Mouse (Mus musculus) heart, embryonic 10.5 days (tissue): ENCODE measurements around the gene Rnf19b. TPM values are rescaled to one million over a fixed set of nuclear protein-coding genes. Genes with fewer than 3 reads are reported as not detected.
A peak's percentile ranks its signal among the peaks of the same experiment; 100 is the strongest.

ENCODE experiments used
- DNase-seq: peaks from one replicate; pipeline ENCODE4 v3.0.0-alpha.2; 2017; ENCODE audit warnings: low spot score
- H3K27ac ChIP-seq: fragments of 300-500 bp; sonication (generic); 2 replicates; pipeline ENCODE4 v1.5.1; 2016; ENCODE audit warnings: mild to moderate bottlenecking
- H3K27me3 ChIP-seq: fragments of 300-500 bp; sonication (generic); 2 replicates; pipeline ENCODE4 v1.6.1; 2016; ENCODE audit warnings: mild to moderate bottlenecking; ENCODE audit not compliant: poor library complexity, insufficient read depth, severe bottlenecking
- H3K36me3 ChIP-seq: fragments of 300-500 bp; sonication (generic); 2 replicates; pipeline ENCODE4 v1.6.1; 2016; ENCODE audit warnings: mild to moderate bottlenecking, moderate library complexity
- H3K4me1 ChIP-seq: fragments of 300-500 bp; sonication (generic); 2 replicates; pipeline ENCODE4 v1.6.1; 2016; ENCODE audit warnings: mild to moderate bottlenecking
- H3K4me3 ChIP-seq: fragments of 300-500 bp; sonication (generic); 2 replicates; pipeline ENCODE4 v1.5.1; 2016; ENCODE audit warnings: mild to moderate bottlenecking, moderate library complexity
- H3K9me3 ChIP-seq: fragments of 300-500 bp; sonication (generic); 2 replicates; pipeline ENCODE4 v1.6.1; 2016; ENCODE audit warnings: mild to moderate bottlenecking, moderate library complexity
- WGBS: fragments of 180-500 bp; shearing (Covaris S2); methylation state at CpG from one replicate; pipeline ENCODE4 v1.1.7; 2016; 5-methylcytosine and 5-hydroxymethylcytosine counted together
- polyA plus RNA-seq: library from polyadenylated mRNA; unstranded; fragments of >200 nt; fragmentation: Nextera tagmentation; extraction: Ambion mirVana; gene quantifications from 2 replicates; pipeline ENCODE4 v1.2.1, GENCODE M21; 2016

Rnf19b gene
- polyA plus RNA-seq, 1 experiment from 2014 or later = 6.8 TPM

DNA sequence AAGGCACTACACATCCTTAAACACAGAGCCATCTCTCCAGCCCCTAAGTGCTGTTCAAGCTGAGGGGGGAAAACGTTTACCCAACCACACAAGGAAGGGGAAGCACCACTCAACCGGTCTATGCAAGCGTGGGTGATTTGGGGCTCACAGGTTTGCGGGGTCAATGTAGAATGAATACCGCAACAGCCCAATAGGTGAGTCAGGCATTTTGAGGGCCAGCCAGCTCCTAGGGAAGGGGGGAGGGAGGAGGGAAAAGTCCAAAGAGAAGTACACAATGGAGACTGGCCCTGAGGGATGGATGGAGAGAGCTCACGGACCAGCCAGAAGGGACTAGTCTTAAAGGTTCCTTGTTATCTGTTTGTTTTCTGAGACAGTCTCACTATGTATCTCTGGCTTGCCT is 34.2 kb upstream of the Rnf19b start:
- H3K4me1 ChIP-seq = peaks cover 14% of the 10 kb centered on the region
- H3K27me3 ChIP-seq = peaks cover 12% of the 10 kb centered on the region; the same call in 1 of the 2 replicates
- H3K4me3 ChIP-seq = no peak overlapping the region
- 75% methylated on average over 6 of the region's 6 CpGs for WGBS
- no peaks in the 10 kb centered on the region for H3K36me3 ChIP-seq
- no peak overlapping the region for H3K27ac ChIP-seq
- DNase-seq = no peak
- H3K9me3 ChIP-seq = no peaks in the 10 kb centered on the region

DNA sequence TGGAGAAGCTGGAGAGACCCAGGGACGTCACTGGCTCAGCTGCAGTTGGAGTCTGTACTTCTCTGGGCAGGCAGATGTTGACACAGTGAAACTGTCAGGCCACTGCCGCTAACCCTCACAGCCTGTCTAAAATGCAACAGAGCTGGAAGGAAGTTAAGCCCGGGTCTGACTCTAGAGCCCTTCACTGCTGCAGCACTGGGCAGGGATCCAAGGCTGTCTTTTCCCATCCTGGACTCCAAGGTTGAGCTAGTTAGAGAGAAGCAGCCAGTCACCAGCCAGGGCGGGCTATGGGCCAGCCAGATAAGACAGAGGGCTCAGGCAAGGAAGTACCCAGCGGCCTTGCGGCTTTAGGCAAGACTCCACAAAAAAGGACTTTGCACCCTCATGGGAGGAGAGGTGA is 33.3 kb upstream of the Rnf19b start:
- Histone ChIP-seq H3K36me3 (no peaks in the 10 kb centered on the region), H3K4me1 (peaks cover 14% of the 10 kb centered on the region), H3K27ac (peak overlapping the region; percentile 11; the same call in 1 of the 2 replicates), H3K4me3 (no peak overlapping the region), H3K9me3 (no peaks in the 10 kb centered on the region), H3K27me3 (peaks cover 10% of the 10 kb centered on the region; the same call in 1 of the 2 replicates)
- DNase-seq = no peak
- 39% methylated on average over 6 of the region's 6 CpGs for WGBS

- Histone ChIP-seq H3K9me3 (no peaks in the 10 kb centered on the region), H3K4me3 (no peak overlapping the region), H3K4me1 (peaks cover 7% of the 10 kb centered on the region), H3K27ac (no peak overlapping the region), H3K27me3 (0 out of 2 replicates have a peak, but pooled peaks cover under 1% of the 10 kb centered on the region), H3K36me3 (no peaks in the 10 kb centered on the region)
- WGBS = 94% methylated on average over 3 of the region's 3 CpGs
- DNase-seq = no peak
Measured at GRCm38 (mm10) chr4:129025707-129026106, 32.4 kb upstream of the Rnf19b start.

- no peak for DNase-seq
- WGBS = 86% methylated on average over 4 of the region's 4 CpGs
- no peak overlapping the region for H3K4me3 ChIP-seq
- 0 out of 2 replicates have a peak, but pooled peaks cover 3% of the 10 kb centered on the region for H3K27me3 ChIP-seq
- peaks cover 26% of the 10 kb centered on the region for H3K4me1 ChIP-seq
- H3K9me3 ChIP-seq = no peaks in the 10 kb centered on the region
- no peak overlapping the region for H3K27ac ChIP-seq
- no peaks in the 10 kb centered on the region for H3K36me3 ChIP-seq
Measured at GRCm38 (mm10) chr4:129030746-129031145, 27.3 kb upstream of the Rnf19b start.

DNA sequence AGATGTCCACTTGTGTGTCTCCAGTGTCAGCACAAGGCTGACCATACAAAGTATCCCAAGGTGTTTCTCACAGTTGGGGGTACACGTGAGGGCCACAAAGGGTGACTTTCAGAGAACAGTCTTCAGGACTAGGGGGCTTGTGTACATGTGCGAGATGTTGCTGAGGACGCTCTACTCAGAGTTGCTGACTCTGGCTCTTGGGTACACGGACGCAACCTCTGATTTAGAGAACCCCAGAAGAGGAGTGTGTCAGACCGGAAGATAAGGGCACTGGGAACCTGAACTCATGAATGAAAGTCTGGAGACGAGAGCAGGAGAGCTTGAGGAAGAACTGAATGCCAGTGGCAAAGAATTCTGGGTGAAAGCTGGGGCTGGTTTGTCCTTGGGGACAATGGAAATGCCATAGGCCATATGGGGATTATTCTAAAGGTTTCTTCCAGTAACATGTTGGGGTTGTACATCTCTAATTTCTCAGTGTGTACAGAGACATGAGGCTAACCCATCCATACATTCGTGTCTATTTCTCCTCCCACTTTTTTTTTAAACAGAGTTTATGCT is 26.6 kb upstream of the Rnf19b start:
- Histone ChIP-seq H3K27me3 (0 out of 2 replicates have a peak, but pooled peaks cover 6% of the 10 kb centered on the region), H3K27ac (no peak overlapping the region), H3K9me3 (no peaks in the 10 kb centered on the region), H3K4me3 (no peak overlapping the region), H3K36me3 (no peaks in the 10 kb centered on the region), H3K4me1 (peaks cover 31% of the 10 kb centered on the region)
- WGBS = 81% methylated on average over 8 of the region's 8 CpGs
- no peak for DNase-seq

DNA sequence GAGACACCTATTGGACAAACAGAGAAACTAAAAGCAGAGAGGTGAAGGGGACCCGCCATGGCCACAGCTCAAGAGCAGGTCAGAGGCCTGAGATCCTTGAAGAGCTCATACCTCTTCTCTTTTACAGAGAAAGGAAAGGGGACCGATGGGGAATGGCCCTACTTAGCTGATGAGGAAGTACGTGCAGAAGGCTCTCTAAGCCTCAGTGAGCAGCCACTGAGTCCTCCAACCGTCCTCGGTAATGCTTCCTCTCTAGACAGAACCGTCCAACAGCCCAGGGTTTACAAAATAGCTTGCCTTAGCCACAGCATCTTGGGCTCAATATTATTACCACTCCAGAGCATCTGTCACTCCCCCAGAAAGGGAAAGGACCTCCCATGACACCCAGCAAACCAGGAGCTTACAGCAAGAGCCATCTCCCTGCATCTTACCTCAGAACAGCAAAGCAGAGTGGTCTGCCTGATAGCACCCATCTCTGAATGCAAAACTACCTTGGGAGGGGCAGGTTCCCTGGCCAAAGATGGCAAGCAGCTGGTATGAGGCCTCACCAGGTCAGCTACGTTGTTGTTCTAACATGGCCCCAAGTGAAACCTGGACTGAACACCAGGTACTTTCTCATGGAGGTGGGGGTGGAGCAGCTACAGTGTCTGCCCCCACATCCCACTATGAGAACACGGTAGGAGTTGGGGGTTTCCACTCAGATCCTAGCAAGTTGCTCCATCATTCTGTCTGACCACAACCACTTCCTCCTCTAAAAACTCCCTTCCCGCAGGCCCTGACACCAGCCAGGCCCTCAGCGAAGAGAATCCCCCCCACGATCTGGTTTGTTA is 25.7 kb upstream of the Rnf19b start:
- 63% methylated on average over 11 of the region's 11 CpGs for WGBS

DNA sequence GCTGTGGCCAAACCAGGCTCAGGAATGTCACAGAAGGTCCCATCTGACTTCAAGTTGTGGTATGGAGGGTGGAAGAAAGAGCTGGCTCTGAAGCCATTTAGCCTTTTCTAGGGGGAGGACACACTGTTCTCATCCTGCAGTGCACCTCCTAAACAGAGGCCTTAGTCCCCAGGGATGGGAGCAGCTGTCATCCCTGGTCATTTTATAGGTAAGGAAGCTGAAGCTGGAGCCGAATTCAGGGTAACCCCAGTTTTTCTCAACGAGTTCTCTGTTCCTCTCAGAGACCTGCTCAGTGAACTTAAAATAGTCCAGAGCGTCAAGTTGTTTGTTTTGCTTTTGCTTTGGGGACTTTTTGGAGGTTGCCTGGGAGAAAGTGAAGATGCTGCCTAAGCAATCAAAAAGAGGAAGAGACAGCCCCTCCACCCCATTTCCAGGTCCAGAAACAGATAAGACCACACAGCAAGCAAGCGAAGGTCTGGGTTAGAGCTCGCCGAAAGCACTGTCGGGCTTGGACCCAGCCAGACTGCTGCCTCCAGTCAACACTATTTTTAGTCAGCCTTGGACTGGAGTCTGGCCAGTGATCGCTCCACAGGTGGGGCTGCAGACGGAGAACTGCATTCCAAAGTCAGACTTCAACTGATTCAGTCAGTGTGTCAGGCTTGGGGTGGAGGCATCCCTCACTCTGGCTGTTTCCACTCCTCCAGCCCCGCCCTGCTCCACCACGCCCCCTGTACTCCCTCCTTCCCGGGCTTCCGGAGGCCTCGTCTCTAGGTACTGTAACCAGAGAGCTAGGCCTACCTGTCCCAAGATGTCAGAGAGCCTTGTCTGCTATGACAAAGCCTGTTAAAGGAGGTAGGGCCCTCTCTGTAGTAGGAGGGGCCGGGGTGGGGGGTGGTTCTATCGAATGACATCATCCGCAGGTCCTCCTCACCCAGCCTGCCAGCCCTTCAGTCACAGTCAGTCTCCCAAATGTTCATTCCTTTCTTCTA is 24.8 kb upstream of the Rnf19b start:
- 0 out of 2 replicates have a peak, but pooled peaks cover 6% of the 10 kb centered on the region for H3K27me3 ChIP-seq
- H3K4me3 ChIP-seq = peak overlapping the region; percentile 46
- peak; percentile 89 for DNase-seq
- H3K36me3 ChIP-seq = no peaks in the 10 kb centered on the region
- peak overlapping the region; percentile 65 for H3K27ac ChIP-seq
- H3K9me3 ChIP-seq = no peaks in the 10 kb centered on the region
- peaks cover 31% of the 10 kb centered on the region for H3K4me1 ChIP-seq
- 9% methylated on average over 17 of the region's 17 CpGs for WGBS

More for the DNA sequence above, 25.7 kb upstream of the Rnf19b start:
- no peaks in the 10 kb centered on the region for H3K9me3 ChIP-seq
- H3K27ac ChIP-seq = peak overlapping the region; percentile 65
- H3K4me3 ChIP-seq = 0 out of 2 replicates have a peak overlapping the region, but pooled peaks have one; percentile 46
- DNase-seq = no peak
- no peaks in the 10 kb centered on the region for H3K36me3 ChIP-seq
- H3K27me3 ChIP-seq = 0 out of 2 replicates have a peak, but pooled peaks cover 6% of the 10 kb centered on the region
- peaks cover 31% of the 10 kb centered on the region for H3K4me1 ChIP-seq

DNA sequence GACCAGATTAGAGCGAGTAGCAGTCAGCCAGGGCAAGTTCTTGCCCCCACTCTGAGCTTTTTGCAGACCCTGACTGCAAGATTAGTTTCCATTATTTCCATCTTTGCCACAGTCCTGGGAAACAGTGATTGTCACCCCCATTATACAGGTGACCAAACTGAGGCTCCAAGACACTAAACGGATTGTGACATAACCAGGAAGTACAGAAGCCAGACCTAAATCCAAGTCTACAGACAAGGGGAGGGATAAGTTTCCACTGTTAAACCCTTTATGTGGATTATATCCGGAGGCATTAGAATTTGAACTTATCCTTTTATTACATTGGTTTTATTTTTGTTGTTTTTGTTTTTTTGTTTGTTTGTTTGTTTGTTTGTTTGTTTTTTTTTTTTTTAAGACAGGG is 23.8 kb upstream of the Rnf19b start:
- Histone ChIP-seq H3K4me3 (no peak overlapping the region), H3K9me3 (no peaks in the 10 kb centered on the region), H3K27ac (no peak overlapping the region), H3K27me3 (0 out of 2 replicates have a peak, but pooled peaks cover 6% of the 10 kb centered on the region), H3K36me3 (no peaks in the 10 kb centered on the region), H3K4me1 (peaks cover 33% of the 10 kb centered on the region)
- 91% methylated on average over 3 of the region's 3 CpGs for WGBS
- DNase-seq = no peak

GRCm38 (mm10) chr4:129034706-129035660 is 23.1 kb upstream of the Rnf19b start:
- H3K27ac ChIP-seq = peak overlapping the region; percentile 2; the same call in 1 of the 2 replicates
- no peaks in the 10 kb centered on the region for H3K36me3 ChIP-seq
- H3K4me3 ChIP-seq = no peak overlapping the region
- no peak for DNase-seq
- 48% methylated on average over 13 of the region's 13 CpGs for WGBS
- peaks cover 33% of the 10 kb centered on the region for H3K4me1 ChIP-seq
- H3K9me3 ChIP-seq = no peaks in the 10 kb centered on the region
- 0 out of 2 replicates have a peak, but pooled peaks cover 6% of the 10 kb centered on the region for H3K27me3 ChIP-seq

DNA sequence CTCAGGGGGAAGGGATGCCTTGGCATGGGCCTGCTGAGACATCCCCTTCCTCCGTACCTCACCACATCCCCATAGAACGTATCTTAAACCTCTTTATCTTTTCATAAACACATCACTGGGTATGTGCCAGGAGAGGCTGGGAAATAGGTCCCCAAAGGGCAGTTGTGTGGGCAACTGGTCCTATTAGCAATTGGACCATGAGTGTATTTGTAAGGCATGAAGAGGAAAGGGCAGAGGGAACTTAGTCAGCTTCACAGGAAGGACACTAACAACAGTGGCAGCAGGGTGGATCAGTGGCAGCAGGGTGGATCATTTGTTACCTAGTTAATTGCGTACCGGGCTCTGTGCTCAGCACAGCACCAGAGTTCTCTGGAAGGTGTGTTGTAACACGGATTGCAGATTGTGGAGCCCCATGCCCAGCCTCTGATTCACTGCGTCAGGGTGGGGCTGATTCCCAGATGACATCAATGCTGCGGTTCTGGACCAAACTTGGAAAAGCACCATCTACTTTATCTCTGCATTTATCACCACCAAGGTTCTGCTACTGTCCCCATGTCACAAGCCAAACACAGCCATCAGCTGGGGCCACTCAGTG is 22.1 kb upstream of the Rnf19b start:
- Histone ChIP-seq H3K27ac (no peak overlapping the region), H3K36me3 (no peaks in the 10 kb centered on the region), H3K4me3 (no peak overlapping the region), H3K27me3 (0 out of 2 replicates have a peak, but pooled peaks cover 6% of the 10 kb centered on the region), H3K9me3 (no peaks in the 10 kb centered on the region), H3K4me1 (peaks cover 33% of the 10 kb centered on the region)
- no peak for DNase-seq
- 61% methylated on average over 7 of the region's 7 CpGs for WGBS

GRCm38 (mm10) chr4:129047721-129048421 is 10.2 kb upstream of the Rnf19b start:
- WGBS = 14% methylated on average over 15 of the region's 15 CpGs
- peaks cover 29% of the 10 kb centered on the region for H3K4me1 ChIP-seq
- H3K27ac ChIP-seq = peak overlapping the region; percentile 87; the same call in 1 of the 2 replicates
- no peak for DNase-seq
- peak overlapping the region; percentile 74 for H3K4me3 ChIP-seq
- peaks cover 53% of the 10 kb centered on the region for H3K27me3 ChIP-seq
- H3K9me3 ChIP-seq = no peaks in the 10 kb centered on the region
- no peaks in the 10 kb centered on the region for H3K36me3 ChIP-seq
